Mouse (Mus musculus): ENCODE measurements at regions not wholly inside any gene's neighbourhood (a gene's known extent, or its start where the extent isn't known, plus 50 kb on each side); places are given as distances from the start of the nearest gene placed in this dataset.

DNA sequence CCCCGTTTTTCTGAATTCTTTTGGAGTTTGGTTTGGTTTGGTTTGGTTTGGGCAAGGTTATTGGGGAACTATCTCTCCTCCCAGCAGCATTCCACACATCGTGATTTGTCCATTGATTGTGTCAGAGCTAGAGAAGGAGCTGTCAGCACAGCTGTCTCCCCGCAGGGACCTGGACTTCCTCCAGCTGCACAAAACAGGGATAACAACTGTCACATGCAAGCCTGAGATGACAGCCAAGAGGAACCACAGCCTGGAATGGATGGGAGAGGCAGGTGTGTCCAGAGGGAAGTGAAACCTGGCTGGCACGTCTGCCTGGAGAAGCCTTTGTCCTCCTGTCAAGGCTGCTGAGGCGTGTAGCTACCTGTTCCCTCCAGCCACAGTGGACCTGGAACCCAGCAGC lies 274.5 kb upstream of the Sulf2 start:
- Histone ChIP-seq H3K4me3 (ENCODE audit: control insufficient read depth, low read depth, low read length) (no peak overlapping the region), H3K36me3 (ENCODE audit: control insufficient read depth, insufficient read depth, low read length) (no peaks in the 10 kb centered on the region), H3K27ac (ENCODE audit: control insufficient read depth, insufficient read depth, low read depth, low read length) (no peak overlapping the region), H3K4me1 (ENCODE audit: control insufficient read depth, insufficient read depth, low read length) (peaks cover 2% of the 10 kb centered on the region), H3K27me3 (ENCODE audit: control insufficient read depth, insufficient read depth, low read length) (no peaks in the 10 kb centered on the region)
- TF ChIP-seq POLR2A (IDR thresholded peaks at IDR 0.05; ENCODE audit: control insufficient read depth, low read depth, low read length): no peak
- no peak for TF ChIP-seq CTCF (IDR thresholded peaks at IDR 0.05; ENCODE audit: control insufficient read depth, insufficient read depth, insufficient replicate concordance, low read depth, low read length)

DNA sequence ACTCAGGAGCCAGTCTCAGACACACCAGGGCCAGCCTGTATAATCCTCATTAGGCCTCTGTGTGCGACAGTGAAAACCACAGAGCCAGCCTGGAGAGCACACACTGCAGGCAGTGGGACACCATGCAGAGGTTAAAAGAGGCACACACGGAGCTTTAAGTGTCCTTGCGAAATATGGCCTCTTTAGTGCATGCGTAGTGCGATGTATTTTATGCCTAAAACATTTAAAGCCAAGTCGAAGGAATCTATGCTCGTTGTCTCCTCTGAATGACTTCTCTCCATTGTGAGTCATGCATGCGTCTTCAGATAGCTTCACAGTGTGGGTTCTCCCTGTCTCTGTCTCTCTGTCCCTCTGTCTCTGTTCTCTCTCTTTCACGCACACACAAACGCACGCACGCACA lies 274.0 kb upstream of the Sulf2 start:
- H3K27ac ChIP-seq (ENCODE audit: control insufficient read depth, insufficient read depth, low read depth, low read length): no peak overlapping the region
- no peaks in the 10 kb centered on the region for H3K36me3 ChIP-seq (ENCODE audit: control insufficient read depth, insufficient read depth, low read length)
- H3K4me3 ChIP-seq (ENCODE audit: control insufficient read depth, low read depth, low read length): no peak overlapping the region
- H3K27me3 ChIP-seq (ENCODE audit: control insufficient read depth, insufficient read depth, low read length): no peaks in the 10 kb centered on the region
- TF ChIP-seq POLR2A (IDR thresholded peaks at IDR 0.05; ENCODE audit: control insufficient read depth, low read depth, low read length) (no peak), CTCF (IDR thresholded peaks at IDR 0.05; ENCODE audit: control insufficient read depth, insufficient read depth, insufficient replicate concordance, low read depth, low read length) (no peak)
- H3K4me1 ChIP-seq (ENCODE audit: control insufficient read depth, insufficient read depth, low read length): peaks cover 2% of the 10 kb centered on the region

DNA sequence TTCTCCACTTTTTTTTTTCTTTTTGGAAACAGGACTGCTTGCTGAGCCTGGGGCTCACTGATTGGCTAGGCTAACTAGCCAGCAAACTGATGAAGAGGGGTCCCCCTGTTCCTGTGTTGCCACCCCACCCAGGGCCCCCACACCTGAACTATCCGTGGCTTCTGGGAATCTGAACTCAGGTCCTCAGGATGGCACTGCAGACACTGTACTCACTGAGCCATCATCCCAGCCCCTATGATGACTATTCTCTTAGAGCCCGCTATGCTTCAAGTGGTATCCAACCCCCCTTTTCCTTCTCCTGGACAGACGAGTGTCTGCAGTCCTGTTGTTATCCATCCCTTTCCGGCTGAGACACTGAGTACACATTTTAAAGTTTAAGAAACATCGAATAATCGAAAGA lies 271.9 kb upstream of the Sulf2 start:
- Histone ChIP-seq H3K4me3 (ENCODE audit: control insufficient read depth, low read depth, low read length) (no peak overlapping the region), H3K27me3 (ENCODE audit: control insufficient read depth, insufficient read depth, low read length) (no peaks in the 10 kb centered on the region), H3K36me3 (ENCODE audit: control insufficient read depth, insufficient read depth, low read length) (no peaks in the 10 kb centered on the region), H3K27ac (ENCODE audit: control insufficient read depth, insufficient read depth, low read depth, low read length) (no peak overlapping the region), H3K4me1 (ENCODE audit: control insufficient read depth, insufficient read depth, low read length) (peaks cover 2% of the 10 kb centered on the region)
- TF ChIP-seq CTCF (IDR thresholded peaks at IDR 0.05; ENCODE audit: control insufficient read depth, insufficient read depth, insufficient replicate concordance, low read depth, low read length) (no peak), POLR2A (IDR thresholded peaks at IDR 0.05; ENCODE audit: control insufficient read depth, low read depth, low read length) (no peak)

DNA sequence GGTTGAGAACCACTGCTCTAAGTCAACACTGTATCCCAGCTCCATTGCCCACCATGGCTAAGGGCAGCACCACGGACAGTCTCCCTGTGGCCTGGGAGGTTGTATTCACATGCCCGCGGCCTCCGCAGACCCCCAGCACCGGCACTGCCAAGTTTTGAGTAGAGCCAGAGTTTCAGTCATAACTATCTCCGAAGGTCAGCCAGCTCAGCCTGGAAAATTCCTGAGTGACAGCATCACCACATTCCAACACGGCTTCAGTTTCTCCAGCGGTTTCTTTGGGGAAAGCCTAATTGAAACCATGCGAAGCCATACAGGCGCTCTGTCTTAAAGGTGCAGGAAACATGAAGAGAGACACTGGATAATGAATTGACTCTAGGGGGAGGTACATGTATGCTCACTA lies 271.5 kb upstream of the Sulf2 start:
- Histone ChIP-seq H3K36me3 (ENCODE audit: control insufficient read depth, insufficient read depth, low read length) (no peaks in the 10 kb centered on the region), H3K4me1 (ENCODE audit: control insufficient read depth, insufficient read depth, low read length) (peaks cover 2% of the 10 kb centered on the region), H3K27me3 (ENCODE audit: control insufficient read depth, insufficient read depth, low read length) (no peaks in the 10 kb centered on the region), H3K27ac (ENCODE audit: control insufficient read depth, insufficient read depth, low read depth, low read length) (no peak overlapping the region), H3K4me3 (ENCODE audit: control insufficient read depth, low read depth, low read length) (no peak overlapping the region)
- TF ChIP-seq POLR2A (IDR thresholded peaks at IDR 0.05; ENCODE audit: control insufficient read depth, low read depth, low read length): no peak
- no peak for TF ChIP-seq CTCF (IDR thresholded peaks at IDR 0.05; ENCODE audit: control insufficient read depth, insufficient read depth, insufficient replicate concordance, low read depth, low read length)

DNA sequence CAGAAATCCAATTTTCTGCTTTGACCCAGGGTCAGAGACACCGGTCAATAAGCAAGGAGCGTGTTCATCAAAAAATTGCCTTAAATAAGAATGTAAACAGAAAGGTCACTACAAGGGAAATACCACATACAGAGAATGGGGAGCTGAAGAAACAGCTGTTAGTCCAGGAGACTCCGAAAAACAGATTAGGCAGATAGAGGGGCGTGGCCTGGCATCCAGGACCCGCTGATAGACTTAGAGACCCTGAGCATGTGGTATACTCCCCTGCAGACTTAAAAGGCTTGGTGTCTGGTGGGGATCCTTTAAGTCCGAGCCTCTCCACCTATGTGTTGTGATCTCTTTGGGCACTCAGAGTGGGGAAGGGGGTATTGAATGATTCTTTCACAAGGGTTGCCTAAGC lies 271.0 kb upstream of the Sulf2 start:
- Histone ChIP-seq H3K36me3 (ENCODE audit: control insufficient read depth, insufficient read depth, low read length) (no peaks in the 10 kb centered on the region), H3K4me3 (ENCODE audit: control insufficient read depth, low read depth, low read length) (no peak overlapping the region), H3K27ac (ENCODE audit: control insufficient read depth, insufficient read depth, low read depth, low read length) (no peak overlapping the region), H3K4me1 (ENCODE audit: control insufficient read depth, insufficient read depth, low read length) (peaks cover 2% of the 10 kb centered on the region), H3K27me3 (ENCODE audit: control insufficient read depth, insufficient read depth, low read length) (no peaks in the 10 kb centered on the region)
- TF ChIP-seq POLR2A (IDR thresholded peaks at IDR 0.05; ENCODE audit: control insufficient read depth, low read depth, low read length) (no peak), CTCF (IDR thresholded peaks at IDR 0.05; ENCODE audit: control insufficient read depth, insufficient read depth, insufficient replicate concordance, low read depth, low read length) (no peak)

DNA sequence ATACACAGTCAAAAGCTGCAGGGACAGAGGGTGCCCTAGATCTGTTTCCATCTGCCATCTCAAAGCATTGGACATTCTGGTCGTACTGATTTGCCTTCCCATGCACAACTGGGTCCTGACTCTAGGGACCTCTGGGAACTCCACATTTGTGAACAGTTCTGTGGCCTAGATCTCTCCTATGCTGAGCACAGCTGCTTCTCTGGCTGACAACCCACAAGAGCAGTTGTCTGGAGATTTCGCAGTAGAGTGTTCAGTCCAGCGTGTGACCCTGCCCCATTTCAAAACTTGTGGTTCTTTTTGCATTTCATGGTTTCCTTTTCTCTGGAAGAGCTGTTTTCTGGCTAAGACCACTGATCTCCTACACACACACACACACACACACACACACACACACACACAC lies 269.7 kb upstream of the Sulf2 start:
- no peak for TF ChIP-seq POLR2A (IDR thresholded peaks at IDR 0.05; ENCODE audit: control insufficient read depth, low read depth, low read length)
- no peak for TF ChIP-seq CTCF (IDR thresholded peaks at IDR 0.05; ENCODE audit: control insufficient read depth, insufficient read depth, insufficient replicate concordance, low read depth, low read length)
- H3K27ac ChIP-seq (ENCODE audit: control insufficient read depth, insufficient read depth, low read depth, low read length): no peak overlapping the region
- H3K4me1 ChIP-seq (ENCODE audit: control insufficient read depth, insufficient read depth, low read length): peaks cover 2% of the 10 kb centered on the region
- no peaks in the 10 kb centered on the region for H3K36me3 ChIP-seq (ENCODE audit: control insufficient read depth, insufficient read depth, low read length)
- no peaks in the 10 kb centered on the region for H3K27me3 ChIP-seq (ENCODE audit: control insufficient read depth, insufficient read depth, low read length)
- H3K4me3 ChIP-seq (ENCODE audit: control insufficient read depth, low read depth, low read length): no peak overlapping the region

DNA sequence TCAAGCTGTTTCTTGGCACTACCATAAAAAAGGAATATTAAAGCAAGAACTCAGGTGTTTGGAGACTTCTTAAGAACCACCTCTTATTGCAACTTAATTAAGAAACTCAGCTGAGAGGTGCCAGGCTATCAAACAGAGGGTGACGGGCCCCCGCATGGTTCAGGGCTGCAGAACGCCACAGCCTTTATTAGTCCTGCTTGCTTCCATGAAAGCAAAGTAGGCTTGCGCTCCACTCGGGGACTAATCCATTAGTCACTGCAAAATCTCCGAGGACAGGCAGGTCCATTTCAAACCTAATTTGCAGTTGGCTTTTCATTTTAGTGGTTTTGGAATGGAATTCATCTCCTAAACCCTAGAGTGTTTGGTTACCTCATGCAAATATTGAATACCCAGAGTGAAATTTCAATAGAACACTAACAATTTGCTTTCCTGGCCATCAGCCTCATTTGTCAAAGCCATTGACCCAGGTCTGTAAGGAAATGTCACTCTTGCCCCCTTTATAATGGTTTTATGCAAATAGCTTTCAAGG lies 267.7 kb upstream of the Sulf2 start:
- Histone ChIP-seq H3K4me3 (ENCODE audit: control insufficient read depth, low read depth, low read length) (no peak overlapping the region), H3K36me3 (ENCODE audit: control insufficient read depth, insufficient read depth, low read length) (no peaks in the 10 kb centered on the region), H3K27me3 (ENCODE audit: control insufficient read depth, insufficient read depth, low read length) (no peaks in the 10 kb centered on the region), H3K4me1 (ENCODE audit: control insufficient read depth, insufficient read depth, low read length) (peaks cover 2% of the 10 kb centered on the region), H3K27ac (ENCODE audit: control insufficient read depth, insufficient read depth, low read depth, low read length) (no peak overlapping the region)
- TF ChIP-seq CTCF (IDR thresholded peaks at IDR 0.05; ENCODE audit: control insufficient read depth, insufficient read depth, insufficient replicate concordance, low read depth, low read length): no peak
- no peak for TF ChIP-seq POLR2A (IDR thresholded peaks at IDR 0.05; ENCODE audit: control insufficient read depth, low read depth, low read length)

DNA sequence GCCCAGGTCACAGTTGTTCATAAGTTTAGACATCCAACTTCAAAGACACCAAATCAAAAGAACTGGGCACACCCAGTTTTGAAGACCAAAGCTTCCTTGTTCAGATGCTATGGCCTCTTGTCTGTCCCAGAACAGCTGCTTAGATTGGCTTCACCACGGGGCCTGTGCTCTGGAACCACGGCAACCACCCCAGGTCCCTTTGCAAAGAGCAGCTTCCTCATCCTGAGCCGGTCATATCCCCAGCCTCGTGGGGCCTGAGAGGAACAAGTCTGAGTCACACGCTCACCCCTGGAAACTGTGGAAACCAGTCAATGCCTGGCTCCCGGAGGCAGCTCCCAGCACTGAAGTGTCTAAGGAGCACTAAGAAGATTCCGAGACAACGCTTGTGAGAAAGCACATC lies 264.8 kb upstream of the Sulf2 start:
- H3K4me3 ChIP-seq (ENCODE audit: control insufficient read depth, low read depth, low read length): no peak overlapping the region
- TF ChIP-seq POLR2A (IDR thresholded peaks at IDR 0.05; ENCODE audit: control insufficient read depth, low read depth, low read length): no peak
- TF ChIP-seq CTCF (IDR thresholded peaks at IDR 0.05; ENCODE audit: control insufficient read depth, insufficient read depth, insufficient replicate concordance, low read depth, low read length): no peak
- H3K27ac ChIP-seq (ENCODE audit: control insufficient read depth, insufficient read depth, low read depth, low read length): no peak overlapping the region
- H3K27me3 ChIP-seq (ENCODE audit: control insufficient read depth, insufficient read depth, low read length): no peaks in the 10 kb centered on the region
- H3K4me1 ChIP-seq (ENCODE audit: control insufficient read depth, insufficient read depth, low read length): peaks cover under 1% of the 10 kb centered on the region
- H3K36me3 ChIP-seq (ENCODE audit: control insufficient read depth, insufficient read depth, low read length): no peaks in the 10 kb centered on the region
